Mouse (Mus musculus): ENCODE results near the gene Ncmap. TPM values are rescaled to one million over a fixed set of nuclear protein-coding genes. Genes with fewer than 3 reads are reported as not detected.

Ncmap gene
- total and polyA plus RNA-seq, 3 experiments: not detected

GRCm38 (mm10) chr4:135433086-135433442 lies 35.0 kb upstream of the Ncmap start:
- no peaks in the 10 kb centered on the region for H3K79me2 ChIP-seq (replicated peaks; ENCODE audit: control insufficient read depth, extremely low read depth, insufficient read depth, poor library complexity, severe bottlenecking)
- H3K27me3 ChIP-seq (replicated peaks): peaks cover 3% of the 10 kb centered on the region
- peak overlapping the region; percentile 44 for H3K9ac ChIP-seq (ENCODE audit: insufficient read depth, low read depth)
- H3K27ac ChIP-seq (ENCODE audit: insufficient read depth, low read depth): no peak overlapping the region
- dilution Hi-C loops (cut with MboI; ENCODE audit: extremely low pct_ligation_motif_present, extremely low pct_unique_long_range_greater_than_20kb, low sequenced_read_pairs): no loop called here
- H3K4me3 ChIP-seq (replicated peaks in 1 of 3; ENCODE audit: low read depth in 2 of 3, low read length in 2 of 3, poor library complexity in 1 of 3): peak overlapping the region; percentile 60 to 67 (median 64)
- in situ Hi-C loops (cut with MboI; ENCODE audit: low pct_ligation_motif_present, low pct_unique_long_range_greater_than_20kb, low sequenced_read_pairs): no loop called here
- peaks cover 0 to 28% of the 10 kb centered on the region in 2 experiments; a peak in 2 of 4 replicates for H3K4me1 ChIP-seq (ENCODE audit: control insufficient read depth in 1 of 2, insufficient read depth in 2 of 2)
- no peaks in the 10 kb centered on the region for H3K9me3 ChIP-seq (replicated peaks; ENCODE audit: low read length)
- DNase-seq (ENCODE audit: extremely low read depth): no peak
- peak overlapping the region; percentile 41; the same call in 1 of the 2 replicates for H3K4me2 ChIP-seq (ENCODE audit: insufficient read depth, low read depth, poor library complexity, severe bottlenecking)
- TF ChIP-seq MEF2A (IDR thresholded peaks at IDR 0.05; ENCODE audit: borderline replicate concordance, low read depth, low read length): no peak
- TF ChIP-seq JUND (conservative IDR thresholded peaks at IDR 0.05; ENCODE audit: low read depth, low read length): no peak
- no peak for TF ChIP-seq IRF4 (IDR thresholded peaks at IDR 0.05; ENCODE audit: low read depth, low read length)
- no peak for TF ChIP-seq ZNF384 (IDR thresholded peaks at IDR 0.05; ENCODE audit: low read depth, low read length)
- no peak for TF ChIP-seq TBP (conservative IDR thresholded peaks at IDR 0.05; ENCODE audit: low read depth, low read length)
- no peak for TF ChIP-seq KAT2A (IDR thresholded peaks at IDR 0.05; ENCODE audit: insufficient replicate concordance, low read length)
- TF ChIP-seq CHD2 (IDR thresholded peaks at IDR 0.05; ENCODE audit: low read length): no peak
- TF ChIP-seq RCOR1 (conservative IDR thresholded peaks at IDR 0.05; ENCODE audit: low read depth, low read length): no peak
- no peaks in the 10 kb centered on the region for H3K36me3 ChIP-seq (replicated peaks in 1 of 2; ENCODE audit: control insufficient read depth in 1 of 2, insufficient read depth in 1 of 2, low read length in 1 of 2)

DNA sequence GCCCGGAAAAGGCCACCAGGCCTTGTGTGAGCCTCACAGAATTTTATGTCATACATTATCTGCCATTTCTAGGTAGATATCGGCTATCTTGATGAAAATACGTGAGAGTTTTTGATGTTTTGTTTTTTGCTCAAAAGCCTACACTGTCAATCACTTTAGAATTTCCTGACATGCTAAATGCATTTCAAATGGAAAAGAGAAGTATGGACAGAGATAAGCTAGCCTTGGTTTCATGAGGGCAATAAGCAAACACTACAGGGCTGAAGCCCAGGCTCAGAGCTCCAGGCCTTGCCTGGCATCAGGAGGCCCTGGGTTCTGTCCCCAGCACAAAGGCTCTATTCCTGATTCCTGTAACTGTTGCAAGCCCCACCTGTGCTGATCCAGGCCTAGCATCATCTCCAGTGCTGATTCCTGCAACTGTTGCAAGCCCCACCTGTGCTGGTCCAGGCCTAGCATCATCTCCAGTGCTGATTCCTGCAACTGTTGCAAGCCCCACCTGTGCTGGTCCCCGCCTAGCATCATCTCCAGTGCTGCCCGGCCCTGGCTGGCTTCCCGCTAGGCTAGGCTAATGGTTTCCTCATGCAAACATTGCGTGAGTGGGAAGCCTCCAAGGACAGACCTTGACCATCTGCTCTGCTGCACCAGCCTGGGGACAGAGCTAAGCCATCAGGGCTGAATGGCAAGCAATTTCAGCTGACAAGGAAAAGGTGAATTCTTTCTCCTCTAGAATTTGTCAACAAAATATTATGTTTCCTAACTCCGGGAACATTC lies 32.1 kb upstream of the Ncmap start:
- DNase-seq (ENCODE audit: extremely low read depth): no peak

More for the DNA sequence above, 32.1 kb upstream of the Ncmap start:
- Histone ChIP-seq H3K27me3 (replicated peaks) (peaks cover 3% of the 10 kb centered on the region), H3K36me3 (replicated peaks in 1 of 2; ENCODE audit: control insufficient read depth in 1 of 2, insufficient read depth in 1 of 2, low read length in 1 of 2) (no peaks in the 10 kb centered on the region), H3K4me2 (ENCODE audit: insufficient read depth, low read depth, poor library complexity, severe bottlenecking) (no peak overlapping the region), H3K79me2 (replicated peaks; ENCODE audit: control insufficient read depth, extremely low read depth, insufficient read depth, poor library complexity, severe bottlenecking) (no peaks in the 10 kb centered on the region), H3K4me1 (ENCODE audit: control insufficient read depth in 1 of 2, insufficient read depth in 2 of 2) (peaks cover 0 to 20% of the 10 kb centered on the region in 2 experiments; a peak in 2 of 4 replicates), H3K9me3 (replicated peaks; ENCODE audit: low read length) (no peaks in the 10 kb centered on the region), H3K27ac (ENCODE audit: insufficient read depth, low read depth) (no peak overlapping the region), H3K9ac (ENCODE audit: insufficient read depth, low read depth) (no peak overlapping the region), H3K4me3 (replicated peaks in 1 of 3; ENCODE audit: low read depth in 2 of 3, low read length in 2 of 3, poor library complexity in 1 of 3) (no peak overlapping the region)
- dilution Hi-C loops (cut with MboI; ENCODE audit: extremely low pct_ligation_motif_present, extremely low pct_unique_long_range_greater_than_20kb, low sequenced_read_pairs) (no loop called here), in situ Hi-C loops (cut with MboI; ENCODE audit: low pct_ligation_motif_present, low pct_unique_long_range_greater_than_20kb, low sequenced_read_pairs) (no loop called here)
- no peak for TF ChIP-seq USF1 (IDR thresholded peaks at IDR 0.05; ENCODE audit: low read depth, low read length)
- TF ChIP-seq MYC (IDR thresholded peaks at IDR 0.05; ENCODE audit: low read depth, low read length): no peak
- TF ChIP-seq GABPA (IDR thresholded peaks at IDR 0.05; ENCODE audit: insufficient replicate concordance, low read depth, low read length): no peak
- no peak for TF ChIP-seq RAD21 (IDR thresholded peaks at IDR 0.05; ENCODE audit: low read depth, low read length)
- no peak for TF ChIP-seq SIN3A (IDR thresholded peaks at IDR 0.05; ENCODE audit: low read length)
- TF ChIP-seq ZC3H11A (IDR thresholded peaks at IDR 0.05; ENCODE audit: low read depth, low read length): no peak
- no peak for TF ChIP-seq TCF12 (IDR thresholded peaks at IDR 0.05; ENCODE audit: low read depth, low read length)
- TF ChIP-seq KAT2A (IDR thresholded peaks at IDR 0.05; ENCODE audit: insufficient replicate concordance, low read length): no peak
- no peak for TF ChIP-seq NELFE (IDR thresholded peaks at IDR 0.05; ENCODE audit: low read depth, low read length)
- no peak for TF ChIP-seq MAFK (IDR thresholded peaks at IDR 0.05; ENCODE audit: insufficient replicate concordance, low read length)
- TF ChIP-seq CHD1 (IDR thresholded peaks at IDR 0.05; ENCODE audit: low read depth, low read length): no peak
- no peak for TF ChIP-seq NRF1 (IDR thresholded peaks at IDR 0.05; ENCODE audit: low read depth, low read length)
- no peak for TF ChIP-seq MEF2A (IDR thresholded peaks at IDR 0.05; ENCODE audit: borderline replicate concordance, low read depth, low read length)
- no peak for TF ChIP-seq RCOR1 (conservative IDR thresholded peaks at IDR 0.05; ENCODE audit: low read depth, low read length)
- no peak for TF ChIP-seq UBTF (IDR thresholded peaks at IDR 0.05; ENCODE audit: low read depth, low read length)
- no peak for TF ChIP-seq IRF4 (IDR thresholded peaks at IDR 0.05; ENCODE audit: low read depth, low read length)

All from CH12.LX (cell line).